Mouse (Mus musculus) NIH3T3 (cell line): ENCODE results near the gene Cadps2.
A peak's percentile ranks its signal among the peaks of the same experiment; 100 is the strongest.

Experiments used
- DNase-seq: peaks from one replicate; pipeline ENCODE4 v3.0.0-alpha.2; 2012; ENCODE audit warnings: low read depth

Cadps2 gene

DNA sequence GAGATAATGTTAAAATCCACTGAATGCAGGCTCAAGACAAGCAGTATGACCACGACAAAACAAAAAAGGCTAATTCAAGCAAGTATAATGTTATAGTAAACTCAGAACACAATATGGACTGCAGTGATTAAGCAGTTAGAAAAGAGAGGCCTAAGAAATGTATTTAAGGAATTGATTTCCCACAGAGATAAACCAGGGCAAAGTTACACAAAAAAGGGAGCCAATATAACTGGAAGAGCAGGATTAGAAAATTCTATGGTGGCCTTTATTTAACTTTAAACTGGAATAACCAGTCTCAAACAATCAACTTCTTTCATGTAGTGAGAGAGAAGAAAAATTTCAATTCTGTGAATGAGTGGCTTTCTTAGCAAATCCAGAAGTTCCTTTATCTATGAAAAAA, 289.3 kb downstream of the Cadps2 start:
- no peak for DNase-seq

DNA sequence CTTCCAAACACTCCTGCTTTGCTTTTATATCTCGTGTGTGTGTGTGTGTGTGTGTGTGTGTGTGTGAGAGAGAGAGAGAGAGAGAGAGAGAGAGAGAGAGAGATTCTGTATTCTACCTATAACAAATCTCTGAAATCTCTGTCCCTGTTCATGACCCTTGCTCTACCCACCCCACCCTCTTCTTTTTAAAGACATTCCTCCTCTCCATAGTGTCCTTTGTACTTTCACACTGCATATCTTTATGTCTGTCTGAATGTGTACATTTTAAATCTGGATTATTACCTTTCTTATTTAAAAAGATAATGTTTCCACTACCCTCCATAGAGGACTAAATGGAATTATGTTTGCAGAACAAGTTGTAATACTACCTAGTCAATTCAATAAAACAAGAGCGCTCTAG, 315.5 kb downstream of the Cadps2 start:
- no peak for DNase-seq

DNA sequence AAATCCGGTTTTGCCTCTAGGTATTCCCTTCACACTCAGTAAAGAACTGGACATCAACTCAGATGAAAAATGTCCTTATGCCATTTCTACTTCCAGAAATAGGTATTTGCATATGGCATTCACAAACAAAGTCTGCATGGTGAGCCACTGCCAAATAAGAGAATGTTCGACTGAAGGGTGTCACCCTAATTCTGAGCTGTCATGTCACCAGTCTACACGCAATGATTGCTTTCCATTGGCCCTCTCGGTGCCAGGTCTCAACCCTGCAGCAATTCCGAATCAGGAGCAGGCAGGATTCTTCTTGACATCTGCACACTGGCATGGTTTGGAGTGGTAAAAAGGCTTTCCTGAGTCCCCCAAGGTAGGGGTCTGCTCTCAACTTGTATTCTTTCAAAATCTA, 316.7 kb downstream of the Cadps2 start:
- no peak for DNase-seq

DNA sequence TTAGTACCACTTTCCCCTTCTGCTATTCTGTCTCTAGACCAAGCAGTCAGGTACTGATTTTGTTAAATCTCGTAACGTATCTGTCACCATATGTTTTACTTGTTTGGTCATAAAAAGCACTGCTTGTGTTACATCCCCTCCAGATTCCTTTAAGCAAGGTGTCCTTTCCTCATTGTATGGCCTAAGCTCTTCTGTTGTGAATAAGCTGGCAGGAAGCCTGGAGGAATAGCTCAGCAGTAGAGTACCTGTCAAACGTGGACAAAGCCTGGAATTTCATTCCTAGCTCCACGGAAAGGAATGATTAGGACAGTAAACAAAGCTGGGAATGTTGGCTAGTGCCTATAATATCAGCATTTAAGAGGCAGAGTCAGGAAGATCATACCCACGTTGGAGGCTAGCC, 340.6 kb downstream of the Cadps2 start:
- DNase-seq = no peak

DNA sequence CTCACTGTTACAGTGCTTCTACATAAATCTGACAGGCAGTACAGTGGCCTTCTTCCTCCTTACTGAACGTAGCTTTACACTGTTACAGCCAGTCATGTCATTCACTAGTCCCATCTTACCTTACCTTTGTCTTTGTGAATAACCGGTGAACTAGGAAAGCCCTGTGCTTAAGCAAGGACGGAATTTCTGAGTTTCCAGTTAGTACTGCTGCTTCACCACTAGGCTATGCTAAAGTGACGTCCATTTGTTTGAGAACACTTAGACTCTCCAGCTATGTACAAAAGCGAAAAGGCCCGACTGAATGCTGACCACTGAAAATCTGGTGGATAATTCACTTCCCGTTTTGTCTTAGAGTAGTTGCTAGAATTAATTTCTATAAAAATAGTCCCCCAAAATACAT, 347.4 kb downstream of the Cadps2 start:
- DNase-seq = no peak

DNA sequence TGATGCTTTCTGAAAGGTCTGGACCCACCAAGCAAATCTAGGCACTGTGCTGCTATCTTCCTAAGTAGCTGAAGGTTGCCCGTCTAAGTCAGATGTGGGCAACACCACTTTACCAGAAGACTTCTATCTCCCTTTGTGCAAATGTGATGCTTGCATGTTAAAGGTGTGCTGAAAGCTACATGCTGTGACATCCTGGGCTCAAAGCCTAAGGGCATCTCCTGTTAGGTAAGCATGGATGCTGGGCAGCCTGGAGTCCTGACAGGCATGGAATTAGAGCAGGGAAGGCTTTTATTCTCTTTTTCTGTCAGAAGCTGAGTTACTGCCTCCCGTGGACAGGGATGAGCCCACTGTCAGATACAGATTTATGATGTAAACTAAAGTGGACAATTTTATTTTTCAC, 348.8 kb downstream of the Cadps2 start:
- DNase-seq = no peak

DNA sequence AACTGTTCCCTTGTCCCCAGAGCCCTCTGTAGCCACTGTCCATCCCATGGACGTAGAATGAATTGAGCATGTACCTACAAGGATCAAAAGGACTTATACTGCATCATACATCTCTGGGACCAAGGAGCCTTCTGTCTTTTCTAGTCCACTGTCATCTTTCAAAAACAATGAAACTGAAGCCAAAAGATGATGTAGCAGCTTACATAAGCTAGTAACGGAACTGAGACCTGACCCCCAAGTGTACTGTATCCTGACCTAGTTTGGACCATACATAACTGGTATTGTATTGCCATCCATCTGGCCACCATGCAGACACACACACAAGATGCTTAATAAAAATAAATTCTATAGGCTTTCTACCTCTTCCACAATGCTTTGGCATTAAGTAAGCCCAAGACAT, 350.2 kb downstream of the Cadps2 start:
- no peak for DNase-seq

DNA sequence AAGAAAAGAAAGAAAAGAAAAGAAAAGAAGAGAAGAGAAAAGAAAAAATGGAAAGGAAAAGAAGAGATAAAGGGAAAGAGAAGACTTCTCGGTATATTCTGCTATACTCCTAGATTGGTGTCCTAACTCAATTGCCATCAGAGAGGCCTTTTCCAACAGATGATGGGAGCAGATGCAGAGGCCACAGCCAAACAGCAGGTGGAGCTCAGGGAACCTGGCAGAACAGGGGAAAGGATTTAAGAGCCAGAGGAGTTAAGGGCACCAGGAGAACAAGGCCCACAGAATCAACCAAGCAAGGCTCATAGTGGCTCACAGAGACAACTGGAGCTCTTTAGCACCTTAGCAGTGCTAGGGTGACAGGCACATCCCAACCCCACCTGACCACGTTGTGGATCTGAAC, 366.5 kb downstream of the Cadps2 start:
- DNase-seq = peak; percentile 13

DNA sequence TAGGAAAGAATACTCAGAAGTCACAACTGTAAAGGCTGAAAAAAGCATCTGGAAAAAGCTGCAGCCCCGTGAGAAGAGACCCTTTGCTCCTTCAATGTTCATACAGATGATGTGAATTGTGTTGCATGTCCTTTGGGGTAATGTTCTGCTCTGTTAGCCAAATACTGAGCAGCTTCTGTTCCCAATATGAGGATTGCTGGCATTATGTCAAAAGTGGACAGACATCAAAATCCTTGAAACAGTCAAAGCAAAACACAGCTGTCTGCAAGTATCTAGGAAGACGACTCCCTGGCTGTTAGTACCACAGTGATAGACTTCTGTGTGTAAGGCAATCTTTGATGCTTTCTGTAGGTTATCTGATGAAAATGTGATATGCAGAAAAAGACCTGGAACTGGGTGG, 367.4 kb downstream of the Cadps2 start:
- DNase-seq = no peak

DNA sequence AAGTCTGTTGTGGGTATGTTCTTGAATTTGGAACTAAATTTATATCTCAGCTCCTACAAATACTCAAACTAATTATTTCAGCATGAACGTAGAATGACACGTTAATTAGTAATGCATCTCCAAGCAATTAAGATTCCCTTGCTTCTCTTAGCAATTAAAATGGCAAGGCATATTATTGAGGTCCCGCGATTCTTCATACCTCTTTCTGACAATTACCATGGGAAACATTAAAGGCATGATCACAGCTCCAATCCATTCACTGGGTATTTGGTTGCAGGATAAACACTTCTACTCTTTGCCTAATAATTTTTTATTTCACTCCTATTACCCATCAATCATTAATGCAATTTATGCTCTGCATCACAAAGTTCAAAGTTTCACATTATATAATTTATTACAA, 371.3 kb downstream of the Cadps2 start:
- DNase-seq = no peak

DNA sequence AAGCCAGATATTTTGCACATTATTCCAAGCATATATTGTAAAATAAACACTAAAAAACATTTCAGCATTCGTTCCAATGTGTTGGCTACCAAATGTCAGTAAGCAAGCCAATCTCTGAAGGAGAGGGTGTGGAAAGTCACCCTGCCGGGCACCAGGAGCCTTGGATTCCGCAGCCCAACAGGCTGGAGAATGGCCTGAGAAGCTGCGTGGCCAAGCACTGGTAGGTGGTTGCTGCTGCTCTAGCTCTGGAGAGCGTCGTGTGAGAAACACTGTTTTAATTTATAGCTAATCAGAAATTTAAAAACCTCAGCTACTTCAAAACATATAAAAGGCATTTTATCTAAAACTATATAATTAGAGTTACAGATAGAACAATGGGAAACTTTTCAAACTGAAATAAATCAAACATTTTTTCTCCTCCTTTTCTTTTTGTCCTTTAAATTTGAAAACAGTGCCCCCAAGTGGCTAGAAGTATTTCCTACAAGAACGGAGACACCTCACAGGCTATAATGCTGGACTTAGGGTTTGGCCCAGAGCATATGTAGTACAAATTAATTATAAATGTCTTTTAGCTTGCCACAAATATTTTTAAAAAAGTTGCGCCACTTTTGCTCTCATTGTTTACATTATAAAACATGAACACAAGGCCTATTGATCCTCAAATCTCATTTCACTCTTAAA, 376.5 kb downstream of the Cadps2 start:
- peak; percentile 62 for DNase-seq

DNA sequence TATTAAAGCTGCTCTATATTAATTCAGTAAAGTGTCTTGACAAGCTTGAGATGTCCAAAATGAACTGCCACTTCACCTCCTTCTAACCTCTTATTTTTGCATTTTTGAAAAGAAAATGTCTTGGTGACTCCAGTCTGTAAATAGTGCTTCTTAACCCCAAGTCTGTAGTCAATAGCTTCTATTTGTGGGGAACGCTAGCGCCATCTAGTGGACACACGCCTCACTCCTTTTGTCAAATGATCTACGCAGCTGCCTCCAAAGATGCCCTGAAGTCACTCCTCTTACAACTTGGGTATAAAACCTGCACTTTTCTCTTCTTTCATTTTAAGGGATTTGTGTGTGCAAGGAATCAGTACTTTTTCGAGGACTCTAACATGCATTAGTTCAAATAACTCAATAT, 381.5 kb downstream of the Cadps2 start:
- peak; percentile 76 for DNase-seq

DNA sequence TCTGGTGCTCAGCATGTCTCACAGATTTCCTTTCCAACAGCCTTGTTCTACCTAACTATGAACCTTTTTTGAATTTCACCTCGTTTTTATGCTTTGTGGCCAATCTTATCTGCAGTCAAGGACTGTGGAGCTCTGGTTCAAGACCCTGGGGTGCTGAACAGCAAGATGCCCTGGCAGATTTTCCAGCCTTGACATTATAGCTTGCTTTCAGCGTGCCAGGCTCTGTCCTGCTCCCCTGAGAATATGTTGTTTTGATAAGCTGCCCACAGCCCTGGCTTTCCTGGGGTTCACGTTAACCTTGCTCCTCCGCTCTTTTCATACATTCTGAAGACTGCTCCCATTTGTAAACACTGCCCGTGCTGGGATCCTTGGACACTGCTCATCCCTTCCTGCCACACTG, 385.3 kb downstream of the Cadps2 start:
- DNase-seq = no peak

DNA sequence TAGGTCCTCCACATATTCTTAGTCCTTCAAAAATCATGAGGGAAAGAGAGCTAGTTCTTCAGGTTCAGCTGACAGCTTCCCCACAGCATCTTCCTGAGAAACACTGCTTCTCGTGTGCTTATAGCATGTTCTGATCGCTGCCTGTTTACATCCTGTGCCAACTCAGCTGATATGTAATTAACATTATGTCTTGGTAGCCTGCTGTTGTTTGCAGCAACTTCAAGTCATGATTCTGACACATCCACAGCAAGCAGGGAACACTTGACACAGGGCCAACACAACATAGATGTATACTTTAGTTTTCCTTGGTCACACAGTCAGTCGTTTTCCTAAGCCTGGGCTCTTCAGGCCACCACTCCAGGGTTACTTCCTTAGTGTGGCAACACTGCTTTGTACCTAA, 399.3 kb downstream of the Cadps2 start:
- no peak for DNase-seq

DNA sequence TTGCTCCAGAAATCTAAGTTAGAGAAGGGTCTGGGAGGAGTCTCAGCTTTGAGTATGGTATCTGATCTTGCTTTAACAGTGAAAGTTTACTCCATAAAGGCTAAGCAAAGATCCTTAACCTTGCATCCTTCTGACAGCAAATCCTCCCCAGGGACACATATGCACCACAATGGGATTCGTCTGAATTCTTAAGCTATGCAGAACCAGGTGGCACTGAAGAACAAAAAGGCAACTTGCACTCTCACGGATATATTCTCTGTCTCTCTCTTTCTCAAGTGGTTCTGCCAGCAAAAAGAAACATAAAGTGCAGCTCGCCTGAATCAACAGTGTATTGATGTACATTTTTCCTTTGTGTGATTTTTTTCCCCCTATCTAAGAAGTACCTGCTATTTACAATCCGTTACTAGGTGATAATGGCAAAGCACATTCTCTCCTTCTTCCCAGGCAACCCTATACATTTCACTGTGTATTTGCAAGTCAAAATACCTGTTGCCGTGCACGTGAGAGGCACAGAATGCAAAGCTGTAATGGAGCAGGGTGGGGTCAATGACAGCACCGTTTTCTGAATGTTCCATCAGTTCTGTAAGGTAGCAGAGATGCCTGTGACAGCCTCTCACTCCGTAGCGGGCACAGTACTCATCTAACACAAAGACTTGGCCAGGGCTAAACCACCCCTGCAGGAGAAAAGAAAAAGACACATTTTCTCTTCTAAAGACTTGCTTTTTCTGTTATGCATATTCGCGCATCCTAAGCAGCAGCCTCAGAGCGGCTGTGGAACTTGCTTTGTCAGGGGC, 428.8 kb downstream of the Cadps2 start:
- DNase-seq = no peak

DNA sequence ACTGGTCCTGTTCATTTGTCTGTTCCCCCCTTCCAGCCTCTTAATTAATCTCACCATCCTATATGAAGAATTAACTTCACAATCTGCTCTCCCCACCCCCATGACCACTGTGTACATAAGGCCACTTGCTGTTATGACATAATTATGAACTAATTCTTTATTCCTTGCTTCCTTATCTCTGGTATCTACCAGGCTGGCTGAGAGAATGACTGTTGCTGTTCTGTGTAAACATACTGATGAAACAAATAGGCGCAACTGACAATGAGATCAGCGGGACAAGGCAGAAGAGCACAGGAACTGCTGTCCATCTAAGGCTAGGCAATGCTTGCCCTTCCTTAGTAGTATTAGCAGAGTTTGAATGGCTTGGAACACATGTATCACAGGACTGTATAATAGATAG, 445.1 kb downstream of the Cadps2 start:
- no peak for DNase-seq

DNA sequence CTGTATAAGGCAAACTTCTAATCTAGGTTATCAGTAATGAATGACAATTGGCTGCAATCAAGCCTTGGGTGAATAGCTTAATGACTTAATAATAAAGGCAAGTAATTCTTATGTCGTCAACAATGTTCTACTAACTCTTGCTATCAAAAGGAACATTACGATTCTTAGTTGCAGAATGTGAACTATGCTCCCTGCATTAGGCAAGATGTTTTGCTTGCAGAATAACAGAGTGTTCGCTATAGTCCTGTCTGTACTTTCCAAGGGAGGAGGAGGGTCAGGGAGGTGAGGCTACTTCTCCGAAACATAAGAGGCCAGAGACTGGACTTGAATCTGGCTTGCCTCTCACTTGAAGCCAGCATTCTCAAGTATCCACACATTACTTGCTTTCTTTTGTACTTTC, 446.5 kb downstream of the Cadps2 start:
- no peak for DNase-seq

DNA sequence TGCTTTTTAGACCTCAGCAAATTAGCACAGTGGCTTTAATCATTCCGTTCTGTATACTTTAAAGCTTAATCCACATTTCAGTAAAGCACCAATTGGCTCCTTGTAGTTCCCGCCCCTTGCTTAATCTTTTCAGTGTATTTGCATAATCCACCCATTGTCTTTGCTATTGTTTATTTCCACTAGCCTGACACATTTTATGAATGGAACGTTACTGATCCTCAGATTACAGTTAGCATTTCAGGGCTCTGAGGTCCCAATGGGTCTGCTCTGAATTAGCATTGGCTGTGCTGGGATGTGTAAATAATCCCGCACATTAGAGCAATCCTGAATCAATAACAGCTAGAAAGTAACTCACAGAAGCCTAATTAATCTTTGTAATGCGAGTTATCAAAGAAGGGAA, 452.5 kb downstream of the Cadps2 start:
- DNase-seq = no peak

DNA sequence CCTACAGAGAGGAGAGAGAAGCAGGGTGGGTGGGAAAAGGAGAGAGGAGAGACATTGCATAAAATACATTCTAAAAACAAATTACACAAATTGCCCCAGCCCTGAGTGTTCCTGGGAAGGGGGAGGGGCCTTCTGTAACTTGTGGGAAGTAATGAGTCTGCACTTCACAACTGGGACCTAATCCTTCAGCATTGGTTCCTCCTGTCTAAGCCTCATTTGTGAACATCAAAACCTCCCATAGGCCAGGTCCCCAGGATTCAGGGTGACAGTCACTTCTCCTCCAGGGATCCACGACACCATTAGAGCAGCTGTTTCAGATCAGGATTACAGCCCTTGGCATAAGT, 456.2 kb downstream of the Cadps2 start:
- DNase-seq = no peak

DNA sequence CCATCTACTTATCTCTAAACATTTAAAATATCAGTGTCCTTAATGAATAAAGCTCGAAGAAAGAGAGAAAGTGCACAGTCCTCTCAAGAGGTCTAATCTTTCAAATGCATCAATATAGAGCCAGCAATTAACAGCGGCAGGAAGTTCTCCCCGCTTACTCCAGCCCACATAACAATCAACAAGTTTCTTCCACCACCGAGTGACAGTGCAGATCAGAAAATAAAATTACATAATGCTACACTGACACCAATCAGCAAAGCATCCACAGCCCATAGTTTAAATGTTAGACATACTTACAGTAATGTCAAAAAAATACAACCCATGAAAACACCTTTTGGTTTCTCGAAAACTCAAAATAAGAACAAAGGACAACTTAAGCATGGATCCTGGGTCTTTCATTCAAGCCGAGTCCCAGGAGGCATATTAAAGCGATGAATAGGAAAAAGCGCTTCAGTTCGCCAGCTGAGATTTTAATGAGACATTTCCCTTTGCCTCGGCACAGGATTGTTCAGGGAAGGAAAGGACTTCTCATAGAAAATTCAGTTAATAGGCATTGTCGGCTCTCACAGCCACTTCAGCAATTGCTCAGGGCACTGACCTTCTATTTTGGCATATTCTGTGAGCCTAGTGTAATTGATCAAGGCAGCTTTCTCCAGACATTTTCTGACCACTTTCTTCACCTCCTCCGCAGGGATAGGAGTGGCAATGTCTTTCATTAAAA, 456.8 kb downstream of the Cadps2 start:
- DNase-seq = no peak

DNA sequence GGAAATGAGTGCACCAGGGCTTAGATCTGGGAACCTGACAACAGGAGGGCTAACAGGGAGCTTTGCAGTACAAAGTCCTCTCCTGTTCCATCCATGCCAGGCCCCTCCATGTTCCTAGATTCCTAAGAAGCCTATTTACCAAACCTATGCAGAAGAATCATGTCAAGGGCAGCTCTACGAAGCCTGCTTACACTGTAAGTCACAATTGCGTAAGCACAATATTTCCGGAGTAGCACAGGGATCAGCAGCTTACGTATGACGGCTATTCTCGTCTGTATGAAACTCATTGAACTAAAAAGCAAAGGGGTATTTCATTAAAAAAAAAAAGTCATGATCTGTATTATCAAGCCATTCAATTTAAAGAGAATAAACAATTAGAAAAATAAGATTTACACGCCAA, 462.9 kb downstream of the Cadps2 start:
- DNase-seq = no peak

DNA sequence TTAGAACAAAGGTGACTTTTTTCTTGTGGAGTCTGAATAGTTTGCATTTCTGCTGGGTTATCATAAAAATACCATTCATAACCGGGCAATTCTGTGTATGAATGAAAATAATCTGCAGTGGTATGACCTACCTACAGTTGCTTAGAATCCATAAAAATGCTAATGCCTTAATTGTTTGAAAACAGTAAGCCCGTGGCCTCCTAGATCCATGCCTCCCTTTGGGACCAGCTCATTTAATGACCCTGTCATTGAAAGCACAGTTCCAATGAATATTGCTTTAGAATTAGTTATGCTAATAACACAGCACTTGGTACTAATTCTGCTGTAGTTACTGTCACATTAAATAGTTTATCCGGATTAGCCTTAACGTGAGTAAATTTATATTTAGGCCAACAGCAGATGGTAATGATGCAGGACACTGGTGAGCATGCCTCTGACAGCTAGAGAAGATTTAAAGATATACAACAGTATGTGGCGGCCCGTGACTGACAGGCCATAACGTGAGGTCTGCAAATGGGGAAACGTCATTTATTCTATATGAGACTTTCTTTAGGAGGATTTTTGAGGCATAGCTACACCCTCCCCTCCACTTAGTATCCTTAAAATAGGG, 477.3 kb downstream of the Cadps2 start:
- DNase-seq = no peak

DNA sequence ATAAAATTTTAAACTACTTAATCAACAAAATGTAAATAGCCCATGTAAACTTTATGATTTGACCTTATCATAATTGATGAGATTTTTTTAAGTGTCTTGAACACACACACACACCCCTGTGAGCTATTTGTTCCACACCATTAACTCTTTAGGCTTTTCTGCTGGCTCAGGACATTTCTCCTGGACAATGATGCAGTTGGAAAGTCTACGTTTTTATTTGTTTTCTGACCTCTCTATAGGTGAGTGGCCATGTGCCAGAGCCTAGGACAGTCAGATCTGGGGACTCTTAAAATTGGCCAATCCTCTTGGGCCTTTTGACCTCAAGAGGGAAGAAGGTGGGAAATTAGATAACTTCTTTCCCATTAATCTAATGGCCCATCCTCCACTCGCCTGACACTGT, 478.6 kb downstream of the Cadps2 start:
- no peak for DNase-seq
